Mouse (Mus musculus) thymus, postnatal 0 days (tissue): ENCODE measurements at regions not wholly inside any gene's neighbourhood (a gene's known extent, or its start where the extent isn't known, plus 50 kb on each side); places are given as distances from the start of the nearest gene placed in this dataset.
"Not testable (repeated sequence)": the region's sequence is repeated elsewhere in the genome, so short reads cannot be mapped to it uniquely, and the experiment has no call there.

Experiments used
- DNase-seq: peaks from one replicate; pipeline ENCODE4 v3.0.0-alpha.2; 2015; ENCODE audit warnings: low spot score

DNA sequence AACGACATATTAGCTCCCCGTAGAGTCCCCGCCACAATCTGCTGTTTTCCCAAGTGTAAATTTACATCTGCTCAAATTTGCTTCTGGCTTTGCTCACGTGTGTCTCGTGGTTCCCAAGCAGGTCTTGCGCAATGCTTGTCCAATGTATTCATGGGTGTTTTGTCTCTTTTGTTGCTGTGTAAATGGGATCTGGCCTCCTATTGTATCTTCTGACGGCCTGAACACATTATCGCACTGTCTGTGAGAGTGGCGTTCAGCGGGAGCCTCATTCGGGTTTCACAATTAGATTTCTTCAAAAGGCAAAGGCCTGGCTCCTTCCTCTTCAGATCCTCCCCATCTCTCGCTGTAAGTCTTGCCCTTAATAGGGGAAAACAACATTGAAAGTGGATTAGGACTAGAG lies 274.5 kb downstream of the Fam19a5 start:
- DNase-seq = no peak

DNA sequence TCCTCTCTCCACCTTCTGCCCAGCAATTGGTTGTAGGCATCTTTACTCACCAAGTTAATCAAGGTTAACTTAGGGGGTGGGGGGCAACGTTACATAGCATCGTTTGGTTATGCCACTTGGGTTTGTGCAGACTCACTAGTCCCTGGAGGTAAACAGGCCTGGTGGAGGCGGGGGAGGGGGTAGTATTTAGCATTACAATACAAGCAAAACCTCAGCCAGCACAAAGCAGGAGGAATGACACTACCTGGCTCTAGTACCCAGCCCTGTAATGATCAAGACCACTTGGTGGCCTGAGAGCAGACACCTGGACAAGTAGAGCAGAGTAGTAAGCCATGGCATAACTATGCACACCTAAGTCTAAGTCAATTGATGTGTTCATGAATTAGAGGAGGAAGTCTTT lies 298.0 kb downstream of the Fam19a5 start:
- no peak for DNase-seq

DNA sequence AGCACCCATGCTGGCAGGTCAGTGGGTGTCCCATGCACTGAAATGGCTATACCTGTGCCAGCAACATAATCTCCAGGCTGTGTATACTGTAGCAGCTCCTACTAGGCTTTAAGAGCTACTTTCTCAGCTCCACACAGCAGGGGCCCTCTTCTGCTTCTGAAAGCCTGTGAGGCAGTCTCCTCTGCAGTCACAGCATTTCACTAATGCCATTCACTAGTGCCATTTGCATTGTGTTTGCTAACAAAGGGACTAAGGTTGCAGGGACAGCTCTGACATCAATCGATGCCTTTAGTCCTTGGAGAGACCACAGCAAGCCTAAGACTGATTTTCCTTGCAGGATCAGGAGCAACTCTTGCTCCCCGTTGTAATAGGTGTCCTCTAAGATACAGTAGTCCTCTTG lies 315.0 kb downstream of the Fam19a5 start:
- DNase-seq = no peak

DNA sequence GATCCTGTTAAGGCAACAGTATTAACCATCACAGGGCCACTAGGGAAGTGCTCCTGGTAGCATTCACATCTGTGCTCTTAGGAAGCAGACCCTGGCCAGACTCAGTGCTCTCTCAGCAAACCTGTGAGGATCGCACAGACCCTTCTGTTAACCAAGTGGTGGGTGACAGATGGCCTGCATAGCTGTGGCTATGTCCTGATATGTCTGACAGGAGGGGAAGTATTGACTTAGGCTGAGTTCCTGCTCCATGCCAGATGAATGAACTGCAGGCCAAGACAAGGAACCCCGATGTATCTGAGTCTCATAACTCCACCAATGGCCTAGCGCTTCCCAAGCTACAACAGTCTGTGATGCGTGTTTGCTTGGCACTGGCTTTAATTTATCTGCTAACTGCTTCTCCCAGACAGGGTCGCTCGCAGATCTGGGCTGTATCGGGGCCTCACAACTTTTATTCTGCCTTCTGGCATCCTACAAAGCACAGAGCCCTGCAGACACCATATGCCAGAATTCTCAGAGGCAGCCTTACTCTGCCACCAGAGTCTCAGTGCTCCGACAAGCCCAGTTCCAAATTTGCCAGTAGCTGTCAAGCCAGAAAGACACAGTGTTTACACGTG lies 332.3 kb downstream of the Fam19a5 start:
- DNase-seq = no peak

DNA sequence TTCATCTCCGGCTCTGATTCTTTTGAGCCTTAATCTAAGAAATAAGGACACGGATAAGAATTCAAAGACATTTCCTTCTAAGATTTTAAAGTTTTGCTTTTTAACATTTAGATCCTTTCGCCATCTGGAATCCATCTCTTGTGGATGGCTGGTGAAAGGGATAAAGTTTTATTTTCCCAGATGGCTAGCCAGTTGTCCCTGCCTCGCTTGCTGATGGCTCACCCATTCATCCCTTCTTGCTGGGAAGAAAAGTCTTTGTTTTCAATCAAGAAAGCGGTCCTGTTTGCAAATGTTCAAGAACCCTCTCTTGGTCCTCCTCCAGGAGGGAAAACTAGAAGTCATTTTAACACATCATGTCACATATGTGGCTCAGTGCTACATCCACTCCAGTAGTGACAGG lies 346.8 kb downstream of the Fam19a5 start:
- no peak for DNase-seq

DNA sequence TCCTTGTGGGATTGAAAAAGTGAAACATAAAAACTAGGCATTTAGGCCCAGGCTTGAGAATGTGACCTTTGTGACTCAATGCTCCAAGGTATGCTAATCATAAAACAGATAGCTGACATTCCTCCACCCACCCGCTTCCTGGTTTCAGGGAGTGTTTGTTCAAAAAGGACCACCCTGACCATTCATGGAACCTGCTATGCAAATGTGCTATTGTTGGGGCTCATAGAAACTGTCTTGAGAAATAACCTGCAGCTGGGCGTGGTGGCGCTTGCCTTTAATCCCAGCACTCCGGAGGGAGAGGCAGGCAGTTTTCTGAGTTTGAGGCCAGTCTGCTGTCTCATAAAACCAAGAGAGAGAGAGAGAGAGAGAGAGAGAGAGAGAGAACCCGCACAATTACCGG lies 350.8 kb downstream of the Fam19a5 start:
- DNase-seq = not testable (repeated sequence)

DNA sequence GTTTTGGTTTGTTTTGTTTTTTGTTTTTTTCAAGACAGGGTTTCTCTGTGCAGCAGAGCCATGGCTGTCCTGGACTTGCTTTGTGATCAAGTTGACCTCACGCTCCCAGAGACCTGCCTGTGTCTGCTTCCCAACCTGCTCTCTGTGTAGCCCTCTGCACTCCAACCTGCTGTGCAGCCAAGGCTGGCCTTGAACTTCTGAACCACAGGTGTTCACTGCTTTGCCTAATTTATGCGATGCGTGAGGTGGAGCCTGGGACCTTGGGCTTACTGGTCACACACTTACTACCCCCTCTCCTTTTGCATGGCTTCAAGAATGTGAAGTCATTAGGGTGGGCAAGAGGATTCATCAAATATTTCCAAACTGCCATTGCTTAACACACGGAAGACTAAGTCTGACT lies 354.6 kb downstream of the Fam19a5 start:
- DNase-seq = no peak

DNA sequence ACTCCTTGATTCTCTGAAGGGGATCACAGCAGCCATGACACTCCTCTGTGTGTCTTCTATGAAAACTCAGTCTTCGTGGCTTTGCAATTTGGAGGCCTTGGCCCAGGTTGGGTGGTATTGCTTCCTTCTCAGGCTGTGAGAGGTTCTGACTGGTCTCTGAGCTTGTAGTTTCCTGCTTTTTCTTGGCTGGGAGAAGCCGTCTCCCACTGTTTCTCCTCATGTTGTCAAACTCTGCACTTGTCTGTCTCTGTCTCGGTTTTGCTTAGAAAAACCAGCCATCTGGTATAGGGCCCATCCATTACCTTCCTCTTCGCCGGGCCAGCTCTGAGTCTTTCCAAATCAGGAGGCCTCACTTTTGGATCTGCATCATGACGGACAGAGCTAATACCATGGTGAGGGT lies 360.3 kb downstream of the Fam19a5 start:
- DNase-seq = no peak

DNA sequence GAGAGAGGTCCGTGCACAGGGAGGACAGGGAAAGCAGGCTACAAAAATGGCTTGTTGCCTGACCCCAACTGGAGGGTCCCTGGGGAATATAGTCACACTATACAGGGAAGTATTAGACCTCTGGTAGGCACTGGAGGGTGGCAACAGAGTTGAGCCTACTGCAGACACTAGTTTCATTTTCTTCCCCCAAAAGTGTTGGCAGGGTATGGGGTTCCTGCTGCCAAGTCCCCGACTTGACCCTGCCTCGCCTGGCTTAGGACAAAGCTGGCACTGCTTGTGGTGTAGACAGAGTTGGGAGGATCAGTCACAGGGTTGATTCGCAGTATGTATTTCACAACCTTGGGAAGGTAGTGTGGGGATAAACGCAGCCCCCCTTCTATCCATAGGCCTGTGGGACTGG lies 362.2 kb downstream of the Fam19a5 start:
- DNase-seq = no peak

DNA sequence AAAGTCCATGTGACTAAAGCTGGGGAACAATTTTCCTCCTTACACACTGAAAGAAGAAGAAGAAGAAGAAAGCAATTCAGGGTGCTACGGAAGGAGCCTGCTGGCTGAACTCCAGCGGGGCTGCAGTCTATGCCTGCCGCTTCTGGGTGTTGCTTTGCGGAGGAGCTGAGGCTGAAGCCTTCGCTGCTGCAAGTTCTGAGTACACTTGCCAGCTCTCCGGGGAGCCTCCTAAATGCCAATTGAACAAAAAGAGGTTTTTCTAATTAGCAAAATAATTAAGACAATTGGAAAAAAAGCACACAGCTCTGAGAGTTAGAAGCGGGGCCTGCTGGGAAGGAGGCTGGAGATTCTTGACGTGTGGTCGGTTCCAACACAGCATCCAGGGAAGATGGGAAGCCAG lies 378.0 kb downstream of the Fam19a5 start:
- no peak for DNase-seq

DNA sequence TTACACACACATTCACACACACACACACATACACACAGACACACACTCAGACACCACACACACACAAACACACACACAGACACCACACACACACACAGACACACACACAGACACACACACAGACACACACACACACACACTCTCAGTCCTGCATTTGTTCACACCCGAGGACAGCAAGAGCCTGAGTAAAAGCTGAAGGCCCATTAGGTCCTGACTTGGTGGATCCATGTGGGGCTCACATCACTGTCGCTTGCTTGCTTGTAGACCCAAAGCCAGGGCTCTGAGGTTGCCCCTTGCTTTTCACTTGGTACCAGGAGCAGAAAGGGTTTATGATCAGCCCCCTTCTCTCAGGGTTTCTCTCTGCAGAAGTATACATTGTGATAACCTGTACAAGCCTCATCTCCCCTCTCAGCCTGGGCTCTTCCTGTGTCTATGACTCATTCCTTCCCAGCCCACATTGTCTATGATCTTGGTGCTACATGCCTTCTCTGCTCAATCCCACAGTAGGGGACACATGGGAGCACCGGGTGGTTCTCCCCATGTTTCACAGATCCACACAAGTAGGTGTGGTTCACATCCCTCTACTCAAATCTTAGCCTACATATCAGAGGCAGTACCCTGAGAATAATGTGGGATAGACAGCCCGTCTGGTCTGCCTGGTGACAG lies 378.8 kb downstream of the Fam19a5 start:
- no peak for DNase-seq

DNA sequence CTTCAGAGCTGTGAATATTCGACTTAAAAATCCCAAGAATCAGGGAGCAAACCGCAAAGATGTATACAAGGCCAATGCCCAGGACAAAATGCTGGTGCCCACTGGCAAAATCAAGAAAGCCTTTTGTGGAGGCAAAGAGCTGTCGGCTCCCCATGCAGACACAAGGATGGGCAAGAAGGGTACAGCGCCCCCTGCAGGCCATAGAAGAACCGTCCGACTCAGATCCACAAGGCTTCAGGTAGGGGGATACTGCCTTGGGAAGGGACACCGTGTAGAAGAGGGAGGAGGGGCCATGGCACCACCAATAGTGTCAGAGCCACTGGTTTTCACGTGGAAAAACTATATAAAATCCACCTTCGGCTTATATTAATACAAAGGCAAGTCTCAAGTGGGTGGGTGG lies 379.8 kb downstream of the Fam19a5 start:
- DNase-seq = no peak

DNA sequence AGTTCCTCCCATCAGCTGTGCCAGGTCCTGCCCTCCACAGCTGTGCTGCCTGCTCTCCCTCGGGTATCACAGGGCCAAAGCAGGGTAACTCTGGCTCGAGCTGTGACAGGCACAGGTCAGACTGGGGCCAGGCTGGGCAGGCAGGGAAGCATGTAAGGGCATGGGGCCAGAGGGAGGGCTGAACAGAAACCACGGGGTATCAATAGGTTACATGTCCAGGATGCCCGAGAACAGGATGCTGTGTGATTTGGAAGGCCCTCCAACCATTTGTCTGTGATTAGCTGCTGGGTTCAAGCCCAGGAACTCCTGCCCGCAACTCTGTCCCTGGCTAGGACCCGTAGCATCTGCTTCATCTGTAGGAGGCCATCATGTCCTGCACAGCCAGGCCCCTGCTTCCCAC lies 391.9 kb downstream of the Fam19a5 start:
- no peak for DNase-seq

DNA sequence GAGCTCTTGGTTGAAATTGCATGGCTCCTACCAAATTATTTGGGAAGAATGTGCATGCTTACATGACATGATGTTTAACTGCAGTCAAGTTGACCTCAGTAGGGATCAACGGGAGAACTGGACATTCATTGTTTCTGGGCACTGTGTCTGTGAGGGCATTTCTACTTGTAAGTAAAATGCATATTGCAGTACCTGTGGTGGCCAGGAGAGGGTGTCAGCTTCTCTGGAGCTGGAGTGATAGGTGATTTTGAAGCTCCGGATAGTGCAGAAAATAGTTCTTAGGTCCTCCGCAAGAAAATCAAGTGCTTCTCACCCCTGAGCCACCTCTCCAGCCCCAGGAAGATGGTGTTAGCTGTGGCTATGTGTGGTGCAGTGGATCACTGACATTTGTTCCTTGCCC lies 396.7 kb downstream of the Fam19a5 start:
- DNase-seq = no peak

DNA sequence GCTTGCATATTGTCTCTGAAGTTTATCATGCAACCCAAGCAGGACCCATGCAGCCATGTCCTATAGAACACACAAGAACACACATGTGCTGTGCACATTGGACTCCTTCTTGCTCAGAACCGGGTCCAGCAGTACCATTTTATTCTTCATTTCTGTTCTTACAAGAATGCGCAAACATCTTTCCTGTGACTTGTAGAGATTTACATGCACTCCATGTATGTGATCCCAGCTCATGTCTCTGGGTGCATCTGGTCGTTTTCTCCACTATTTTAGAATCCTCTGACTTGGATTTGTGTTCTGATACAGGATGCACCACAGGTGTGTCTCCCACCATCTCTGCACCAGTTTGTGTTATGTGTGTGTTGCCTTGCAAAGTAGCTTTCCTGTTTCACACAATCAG lies 408.4 kb downstream of the Fam19a5 start:
- DNase-seq = no peak

DNA sequence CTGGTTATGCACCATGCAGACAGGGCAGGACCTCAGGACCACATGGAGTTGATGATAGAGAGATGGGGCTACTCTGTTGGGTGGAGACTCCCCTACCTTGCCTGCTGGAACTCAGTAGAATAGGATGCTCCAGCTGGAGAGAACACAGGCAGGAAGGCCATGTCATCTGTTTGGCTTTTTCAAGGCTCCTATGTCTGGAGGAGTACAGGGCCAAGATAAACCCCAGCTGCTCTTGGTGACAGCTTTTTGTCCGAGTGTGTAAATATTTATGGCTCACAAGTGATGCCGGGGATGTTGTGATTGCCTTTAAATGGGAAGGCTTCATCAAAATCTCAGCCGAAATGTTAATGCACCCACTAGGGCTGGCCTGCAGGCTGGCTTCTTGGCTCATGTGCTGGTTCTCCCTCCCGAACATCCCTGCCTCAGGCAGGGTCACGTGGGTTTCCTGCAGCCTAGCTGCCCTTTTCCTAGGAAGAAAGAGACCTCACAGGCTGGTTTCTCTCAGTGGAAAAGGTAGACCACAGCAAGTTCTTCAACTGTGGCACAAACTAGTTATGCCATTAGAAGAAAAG lies 411.7 kb downstream of the Fam19a5 start:
- no peak for DNase-seq

DNA sequence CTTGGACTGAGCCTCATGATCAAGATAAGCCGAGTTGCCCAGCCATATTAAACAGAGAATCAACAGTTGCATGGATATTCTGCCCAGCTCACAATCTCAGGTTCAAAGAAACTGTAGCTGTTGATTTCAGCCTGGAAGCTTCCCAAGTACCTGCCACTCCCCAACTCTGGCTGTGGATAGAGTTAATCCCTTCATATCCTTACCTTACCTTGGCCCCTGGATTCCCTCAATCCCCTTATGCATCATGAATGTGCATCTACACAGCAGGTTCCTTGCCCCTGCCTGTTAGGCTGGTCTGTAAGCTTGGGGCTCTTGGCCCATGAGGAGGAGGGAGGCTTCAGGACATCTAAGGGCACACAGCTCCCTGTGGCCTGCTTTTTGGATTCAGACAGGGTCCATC lies 414.8 kb downstream of the Fam19a5 start:
- DNase-seq = no peak

DNA sequence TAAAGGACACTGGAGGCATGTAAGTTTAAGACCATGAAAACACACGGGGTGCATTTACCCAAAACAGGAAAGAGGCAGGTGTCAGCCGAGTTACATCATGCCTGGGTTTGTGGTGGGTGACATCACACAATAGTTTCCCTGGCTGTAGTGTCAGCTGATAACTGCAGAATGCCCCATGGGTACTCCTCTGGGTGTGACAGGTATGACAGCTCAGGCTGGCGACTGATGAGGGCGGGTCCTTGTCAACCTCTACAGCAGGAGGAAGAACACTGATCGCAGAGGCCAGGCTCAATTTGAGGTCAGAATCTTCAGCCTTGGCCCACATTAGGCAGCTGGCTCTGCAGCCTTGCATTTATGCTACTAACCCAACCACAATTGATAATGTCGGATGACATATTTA lies 428.5 kb downstream of the Fam19a5 start:
- DNase-seq = no peak

DNA sequence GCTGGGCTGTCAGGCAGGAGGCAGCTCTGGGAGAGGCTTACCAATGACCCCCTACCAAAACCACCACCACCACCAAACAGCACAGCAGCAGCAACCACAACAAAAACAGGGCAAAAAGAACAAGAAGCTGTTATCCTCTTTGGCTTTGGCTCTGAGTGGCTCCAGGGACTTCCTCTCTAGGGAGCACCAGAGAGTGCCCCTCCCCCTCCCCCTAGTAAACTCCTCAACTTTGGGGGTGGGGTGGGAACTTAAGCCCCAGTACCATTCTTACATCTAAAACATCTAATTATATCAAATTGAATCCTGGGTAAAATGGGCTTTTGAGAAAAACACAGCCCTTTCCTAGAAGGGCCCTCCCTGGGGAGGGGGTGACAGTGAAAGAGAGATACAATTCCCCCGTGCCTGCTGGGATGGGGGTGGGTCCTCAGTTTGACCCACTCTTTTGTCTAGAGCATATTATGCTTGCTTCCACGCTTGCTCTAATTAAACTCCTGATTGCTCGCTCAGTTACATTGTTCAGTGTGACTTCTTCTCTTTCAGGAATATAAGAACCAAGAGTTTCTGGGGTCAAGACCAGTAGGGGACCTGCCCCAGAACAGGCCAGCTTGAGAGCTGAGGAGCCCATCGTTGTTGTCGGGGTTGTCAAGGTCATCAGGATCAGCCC lies 443.4 kb downstream of the Fam19a5 start:
- DNase-seq = no peak

DNA sequence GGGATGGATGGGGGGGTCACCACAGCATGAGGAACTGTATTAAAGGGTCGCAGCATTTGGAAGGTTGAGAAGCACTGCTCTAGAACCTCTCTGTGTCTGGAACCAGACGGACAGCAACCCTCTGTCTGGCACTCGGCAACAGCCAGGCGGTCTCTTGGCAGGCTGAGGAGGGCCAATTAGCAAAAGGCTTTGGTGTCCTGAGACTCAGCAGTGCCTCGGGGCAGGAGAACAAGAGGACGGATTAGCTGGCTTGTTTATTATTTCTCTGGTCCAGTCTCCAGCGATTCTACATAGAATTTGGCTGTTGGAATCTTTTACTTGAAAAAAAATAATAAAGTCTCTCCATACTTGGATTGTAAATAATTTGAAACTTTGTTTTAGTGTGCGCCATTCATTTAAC lies 450.4 kb downstream of the Fam19a5 start:
- DNase-seq = no peak

DNA sequence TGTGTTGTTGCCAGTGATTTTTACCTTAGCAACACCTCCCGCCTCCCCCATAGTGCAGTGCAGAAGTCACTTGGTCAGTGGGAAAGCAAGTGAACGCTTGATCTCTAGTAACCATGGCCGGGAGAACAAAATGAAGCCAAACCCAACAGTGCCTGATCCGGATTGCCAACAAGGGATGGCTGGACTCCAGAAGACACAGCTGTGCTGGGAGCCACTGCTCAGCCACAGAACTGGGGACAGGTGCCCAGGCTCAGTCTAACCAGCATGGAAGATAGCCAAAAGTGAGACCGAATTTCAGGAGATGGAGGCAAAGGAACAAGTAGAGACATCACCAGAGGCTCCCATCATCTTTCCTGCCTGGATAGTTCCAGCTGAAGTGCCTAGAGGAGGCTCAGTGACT lies 473.0 kb downstream of the Fam19a5 start:
- no peak for DNase-seq

DNA sequence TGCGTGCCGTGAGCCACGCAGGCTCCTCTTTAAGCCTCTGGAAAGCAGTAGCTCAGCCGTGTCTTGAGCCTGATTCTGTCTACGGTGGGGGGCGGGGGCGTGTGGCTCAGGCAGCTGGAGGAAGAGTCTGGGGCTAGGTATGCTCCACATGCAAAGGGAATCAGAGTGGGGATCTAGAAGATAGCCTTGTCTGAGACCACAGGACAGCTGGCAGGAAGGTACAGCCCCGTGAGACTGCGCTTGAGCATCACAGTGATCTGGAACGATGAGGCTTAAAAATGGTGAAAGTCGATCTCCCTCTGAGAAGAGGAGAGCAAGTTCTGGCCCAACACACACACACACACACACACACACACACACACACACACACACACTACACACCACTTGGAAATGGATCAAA lies 488.7 kb downstream of the Fam19a5 start:
- no peak for DNase-seq

DNA sequence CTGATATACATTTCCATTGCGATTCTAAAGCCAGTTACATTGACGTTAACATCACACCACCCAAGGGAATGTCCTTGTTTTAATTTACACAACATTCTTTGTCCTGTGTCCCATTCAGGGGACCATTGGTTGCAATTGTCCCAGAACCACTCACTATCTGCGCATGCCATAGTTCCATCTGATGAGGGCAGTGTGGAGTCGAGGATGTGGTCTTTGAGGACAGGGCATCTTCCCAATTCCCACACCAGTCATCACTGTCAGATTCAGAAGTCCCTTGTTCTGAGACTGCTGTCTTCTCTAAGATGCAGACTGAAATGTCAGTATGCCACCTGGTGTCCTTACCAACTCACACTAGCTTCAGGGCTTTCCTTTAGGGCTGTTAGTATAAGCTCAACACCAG lies 489.6 kb downstream of the Fam19a5 start:
- DNase-seq = no peak
